Mouse (Mus musculus) urinary bladder, postnatal 14 days (tissue): ENCODE measurements around the gene Slc5a5.

Source experiments
- DNase-seq: peaks from one replicate; pipeline ENCODE4 v3.0.0; 2021; ENCODE audit warnings: low spot score

Gene Slc5a5

DNA sequence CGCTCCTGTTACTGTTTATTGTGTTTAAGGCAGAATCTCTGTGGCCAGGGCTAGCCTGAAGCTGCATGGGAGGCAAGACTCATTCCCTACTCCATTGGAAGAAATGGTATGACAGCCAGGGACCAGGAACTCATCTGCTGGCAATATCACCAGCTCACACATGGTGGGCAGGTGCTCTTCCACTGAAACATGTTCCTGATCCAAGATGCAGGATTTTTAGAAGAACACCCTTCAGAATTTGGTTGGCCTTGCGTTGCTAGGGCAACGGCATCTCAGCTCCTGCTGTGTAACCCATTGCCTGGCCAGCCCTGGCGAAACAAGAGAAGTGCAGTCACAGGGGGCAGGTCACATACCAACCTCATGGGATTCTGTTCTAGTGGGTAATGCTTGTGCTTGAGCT is 13.1 kb downstream of the Slc5a5 start:
- no peak for DNase-seq

DNA sequence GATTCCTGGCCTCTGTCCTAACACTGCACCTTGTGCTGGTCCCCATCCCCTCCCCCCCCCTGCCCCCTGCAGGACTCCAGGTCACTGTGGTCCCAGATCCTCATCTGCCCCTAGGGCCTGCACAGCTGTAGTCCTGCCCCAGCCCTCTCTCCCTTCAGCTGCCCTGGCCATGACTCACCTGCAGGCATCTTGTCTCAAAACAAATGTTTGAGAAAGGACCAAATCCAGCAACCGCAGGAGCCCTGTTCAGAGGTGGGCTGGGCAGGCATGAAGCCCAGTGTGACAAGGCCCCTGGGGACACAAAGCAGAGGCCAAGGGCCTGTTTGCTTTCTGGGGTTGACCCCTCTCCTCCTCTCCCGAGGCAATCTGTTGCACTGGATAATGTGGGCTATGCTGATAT is 14.4 kb downstream of the Slc5a5 start:
- DNase-seq, result no peak

DNA sequence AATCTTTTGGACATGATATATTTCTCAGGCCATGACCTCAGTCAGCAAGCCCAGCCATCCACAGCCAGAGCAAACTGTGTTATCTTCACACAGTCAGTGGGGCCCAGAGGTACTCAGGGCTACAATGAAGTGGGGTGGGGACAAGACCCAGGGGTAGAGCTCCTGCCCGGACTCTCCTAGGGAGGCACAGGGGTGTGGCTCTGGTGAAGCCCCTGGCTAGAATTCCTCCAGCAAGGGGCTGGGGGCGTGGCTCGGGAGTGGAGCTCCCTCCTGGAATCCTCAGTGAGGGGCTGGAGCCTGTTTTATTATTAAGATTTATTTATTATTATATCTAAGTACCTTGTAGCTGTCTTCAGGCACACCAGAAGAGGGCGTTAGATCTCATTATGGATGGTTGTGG is 16.2 kb downstream of the Slc5a5 start:
- no peak for DNase-seq

DNA sequence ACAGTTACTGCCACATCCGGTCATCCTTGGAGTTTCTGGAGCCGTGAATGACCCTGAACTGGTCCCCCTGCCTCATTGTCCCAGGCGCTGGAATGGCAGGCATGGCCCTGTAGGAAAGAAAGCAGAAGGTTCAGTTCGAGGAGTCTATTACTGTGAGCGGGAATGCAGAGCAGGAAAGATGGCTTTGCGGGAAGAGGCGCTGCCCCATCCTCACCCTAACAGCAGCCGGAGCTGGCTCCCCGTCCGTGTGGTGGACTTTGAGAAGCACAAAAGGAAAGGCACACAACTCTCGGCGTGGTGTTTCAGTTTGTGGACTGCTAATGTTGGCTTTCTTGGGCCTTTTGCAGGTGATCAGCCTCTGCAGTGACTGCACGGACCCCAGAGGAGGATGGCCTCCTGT is 18.1 kb downstream of the Slc5a5 start:
- DNase-seq, result no peak

DNA sequence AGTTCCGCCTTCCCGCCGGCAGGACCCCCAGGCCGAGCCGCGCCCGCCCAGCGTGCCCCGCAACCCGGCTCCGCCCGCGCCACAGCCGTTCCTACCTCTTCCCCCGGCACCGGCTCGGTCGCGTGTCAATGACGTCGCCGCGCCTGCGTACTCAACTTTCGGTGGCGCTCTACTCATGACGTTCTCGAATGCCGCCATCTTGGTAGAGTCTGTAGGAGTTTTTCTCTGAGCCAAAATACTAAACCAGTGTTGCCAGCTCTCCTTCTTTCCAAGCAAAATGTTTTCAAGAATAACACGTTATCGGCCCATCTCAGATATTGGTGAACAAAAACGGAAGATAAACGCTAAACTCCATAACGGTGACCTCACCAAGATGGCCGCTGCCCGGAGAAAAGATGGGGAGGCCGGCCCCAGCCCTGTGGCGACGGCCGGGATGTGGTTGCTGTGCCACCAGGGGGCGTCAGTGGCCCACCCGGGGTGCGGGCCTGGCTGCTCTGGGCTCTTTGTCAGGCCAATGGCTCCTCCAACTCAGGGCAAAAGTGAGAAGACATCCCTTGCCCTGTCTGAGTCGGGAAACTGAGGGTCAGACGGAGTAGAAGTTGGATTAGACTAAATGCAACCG is 19.1 kb downstream of the Slc5a5 start, which contains the start of gene Ccdc124:
Gene Ccdc124 (minus strand): TSS at position 572 of the 622 bp plus-strand sequence.
- DNase-seq, result peak; percentile 96

DNA sequence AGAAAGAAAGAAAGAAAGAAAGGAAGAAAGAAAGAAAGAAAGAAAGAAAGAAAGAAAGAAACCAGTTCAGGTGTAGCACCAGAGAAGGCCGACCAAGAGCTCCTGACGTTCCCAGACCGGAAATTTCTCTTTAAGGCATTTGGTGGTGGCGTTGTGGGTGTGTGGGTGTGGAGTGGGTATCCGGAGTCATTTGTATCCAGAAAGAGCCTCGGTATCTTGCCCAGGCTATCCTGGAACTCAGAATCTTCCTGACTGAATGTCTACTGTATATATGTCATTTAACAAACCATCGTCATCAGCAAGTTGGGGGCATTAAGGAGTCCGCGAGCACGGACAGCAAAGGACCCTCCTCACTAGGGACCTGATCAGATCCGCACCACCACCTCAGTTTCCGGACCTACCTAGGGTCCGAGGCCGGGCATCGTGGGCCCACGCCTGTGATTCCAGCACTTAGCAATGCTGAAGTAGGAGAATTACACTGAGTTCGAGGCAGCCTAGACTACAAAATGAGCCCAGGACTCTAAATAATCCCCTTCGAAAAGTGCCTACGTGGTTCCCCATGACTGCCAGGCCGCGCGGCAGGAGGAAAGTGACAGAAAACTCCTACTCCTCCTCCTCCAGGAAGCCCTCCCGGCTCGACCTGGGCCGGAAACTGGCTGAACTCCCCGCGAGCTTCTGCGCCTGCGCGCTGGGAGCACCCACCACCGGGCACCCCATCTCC is 19.8 kb downstream of the Slc5a5 start:
- no peak for DNase-seq

DNA sequence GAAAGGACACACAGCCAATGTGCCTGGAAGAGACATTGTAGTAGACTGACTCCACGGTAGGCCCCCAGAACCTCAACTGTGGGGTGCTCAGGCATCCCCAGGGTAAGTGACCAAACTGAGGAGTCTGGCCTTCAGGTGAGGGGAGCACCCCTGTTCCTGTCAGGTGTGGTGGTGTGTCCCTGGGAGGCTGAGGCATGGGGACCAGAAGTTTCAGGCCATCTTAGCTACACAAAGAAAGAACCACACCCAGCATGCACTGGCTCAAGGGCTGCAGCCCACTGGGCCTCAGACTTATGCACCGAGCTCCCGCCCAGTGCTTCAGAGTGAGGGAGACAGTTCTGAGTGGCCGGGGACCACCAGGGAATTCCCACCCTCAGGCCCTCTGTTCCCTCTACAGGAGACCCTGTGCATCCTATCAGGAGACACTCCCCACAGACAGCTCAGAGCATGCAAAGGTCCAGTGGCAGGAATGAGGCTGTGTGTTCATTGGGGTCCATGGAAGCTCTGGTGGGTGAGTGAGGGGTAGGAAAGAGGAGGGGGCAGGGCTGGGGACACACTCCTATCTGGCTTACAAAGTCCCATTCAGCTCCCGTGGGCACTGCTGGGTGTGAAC is 21.3 kb downstream of the Slc5a5 start:
- DNase-seq, result no peak

DNA sequence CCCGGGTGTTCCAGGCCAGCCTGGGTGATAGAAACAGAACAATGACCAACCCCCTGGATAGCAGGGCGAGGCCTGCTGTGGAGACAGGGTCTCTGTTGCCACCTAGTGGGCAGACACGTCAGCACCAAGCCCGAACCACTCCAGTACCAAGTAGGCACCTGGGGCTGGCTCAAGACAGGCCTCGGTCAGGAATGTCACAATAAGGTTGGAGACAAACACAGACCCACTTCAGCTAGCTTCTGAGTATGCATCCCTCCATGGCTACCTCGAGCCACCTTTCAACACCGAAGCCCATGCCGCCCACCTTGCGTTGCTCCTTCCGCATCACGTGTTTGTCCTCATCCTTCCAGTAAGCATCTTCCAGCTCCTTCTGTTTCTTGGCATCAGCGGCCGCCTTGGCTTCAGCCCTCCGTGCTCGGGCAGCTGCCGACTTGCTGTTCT is 22.9 kb downstream of the Slc5a5 start:
- DNase-seq, result peak; percentile 82

DNA sequence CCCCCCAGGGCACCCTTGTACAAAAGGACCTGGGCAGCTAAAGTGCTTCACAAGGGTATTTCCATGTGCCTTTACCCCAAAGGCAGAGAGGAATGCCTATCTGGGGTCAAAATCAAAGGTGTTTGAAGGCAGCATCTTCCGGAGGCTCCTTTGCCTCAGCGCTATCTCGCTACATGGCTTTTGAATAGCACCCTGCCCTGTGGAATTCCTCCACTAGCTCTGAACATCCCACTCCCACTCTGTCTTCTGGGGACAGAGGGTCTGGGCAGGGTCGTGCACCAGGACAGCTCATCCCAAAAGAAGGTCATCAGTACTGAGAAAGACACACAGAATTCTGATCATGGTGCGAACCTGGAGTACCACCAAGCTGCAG is 23.4 kb downstream of the Slc5a5 start:
- no peak for DNase-seq

DNA sequence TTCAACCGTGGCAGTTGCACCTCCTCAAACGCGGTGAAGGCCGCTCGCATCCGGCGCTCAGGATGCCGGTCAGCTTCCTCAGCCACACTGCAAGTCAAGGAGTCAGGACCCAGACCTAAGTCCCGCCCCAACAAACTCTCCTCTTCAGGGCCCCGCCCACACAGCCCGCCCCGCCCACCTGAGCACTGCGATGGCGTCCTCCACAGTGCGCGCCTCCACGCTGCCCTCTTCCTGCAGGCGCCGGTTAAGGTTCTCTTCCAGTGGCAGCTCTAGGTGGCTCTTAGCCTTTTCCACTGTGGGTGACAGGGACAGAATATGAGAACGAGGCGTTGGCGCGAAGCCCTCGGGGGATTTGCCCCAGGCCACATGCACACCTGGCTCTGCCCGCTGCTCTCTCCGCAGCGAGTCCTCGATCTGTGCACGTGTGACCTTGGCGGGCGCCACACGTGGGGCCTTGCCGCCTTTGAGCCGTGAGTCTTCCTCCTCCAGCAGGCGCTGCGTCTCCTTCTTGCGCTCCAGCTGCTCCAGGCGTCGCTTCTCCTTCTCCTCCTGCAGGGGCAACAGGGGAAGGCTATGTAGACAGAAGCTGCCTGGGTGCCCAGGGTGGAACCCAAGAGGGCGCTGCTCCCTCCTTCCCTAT is 23.9 kb downstream of the Slc5a5 start:
- DNase-seq, result peak; percentile 57

DNA sequence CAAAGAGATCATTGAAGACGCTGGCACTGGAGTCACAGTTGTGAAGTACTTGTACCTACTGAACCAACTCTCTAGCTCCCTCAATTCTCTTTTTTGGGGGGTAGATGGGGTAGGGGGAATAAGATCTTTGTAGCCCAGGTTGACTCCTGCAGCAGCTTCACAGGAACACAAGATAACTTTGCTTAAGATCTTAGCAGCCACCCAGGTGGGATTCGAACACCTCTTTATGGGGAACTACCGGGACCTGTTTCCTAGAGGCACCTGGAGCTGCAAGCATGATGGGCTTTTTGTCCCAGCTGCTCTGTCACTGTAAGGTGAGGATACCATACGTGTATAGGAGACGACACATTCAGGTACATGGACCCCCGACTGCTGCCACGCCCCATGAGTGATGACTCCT is 26.0 kb downstream of the Slc5a5 start:
- no peak for DNase-seq

DNA sequence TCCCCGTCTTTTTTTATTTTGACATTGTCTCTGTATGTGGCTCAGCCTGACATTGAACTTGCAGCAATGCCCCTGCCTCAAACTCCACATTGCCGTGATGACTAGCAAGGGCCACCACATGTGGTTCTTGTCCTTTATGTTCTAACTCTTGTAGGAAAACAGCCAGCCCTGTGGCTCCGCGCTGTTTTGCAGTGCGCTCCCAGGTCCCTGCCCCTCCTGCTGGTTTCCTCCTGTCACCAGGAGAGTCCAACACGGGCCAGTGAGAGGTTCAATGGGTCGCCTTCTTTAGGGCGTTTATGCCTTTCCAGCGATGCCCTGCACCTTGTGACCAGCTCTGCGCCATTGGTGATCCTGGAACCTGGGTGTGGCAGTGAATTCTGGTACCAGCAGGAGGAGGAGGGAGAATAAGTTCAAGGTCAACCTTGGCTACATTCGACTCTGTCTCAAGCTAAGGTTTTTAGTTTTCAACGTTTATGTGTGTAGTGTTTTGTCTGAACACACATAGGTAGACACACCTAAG is 26.5 kb downstream of the Slc5a5 start:
- DNase-seq, result no peak

DNA sequence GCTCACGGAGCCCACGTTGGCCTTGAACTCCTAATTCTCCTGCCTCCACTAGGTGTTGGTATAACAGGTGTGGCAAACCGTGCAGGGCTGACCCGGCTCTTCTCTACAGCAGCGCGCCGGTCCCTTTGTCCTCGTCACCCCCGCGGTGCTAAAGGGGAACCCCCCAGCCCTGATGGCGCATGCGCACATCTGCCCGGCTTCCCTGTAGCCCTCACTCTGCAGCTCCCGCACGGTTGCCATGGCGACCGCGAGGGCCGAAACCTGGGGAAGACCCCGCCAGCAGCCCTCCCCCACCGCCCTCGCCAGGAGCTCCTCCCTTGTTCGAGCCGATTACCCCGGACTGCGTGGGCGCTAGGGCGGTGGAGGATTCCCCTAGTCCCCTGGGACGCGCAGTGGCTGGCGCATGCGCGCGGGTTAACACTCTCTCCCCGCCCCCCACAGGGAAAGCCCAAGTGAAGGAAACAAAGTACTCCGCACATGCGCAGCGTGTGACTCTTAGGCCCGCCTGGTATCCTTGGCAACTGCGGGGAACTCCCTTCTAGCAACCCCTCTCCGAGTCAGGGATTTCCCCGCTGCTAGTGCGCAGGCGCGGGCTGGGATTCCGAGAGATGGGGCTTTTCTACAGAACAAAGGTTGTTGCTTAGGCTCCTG is 27.1 kb downstream of the Slc5a5 start:
- DNase-seq, result peak; percentile 99

DNA sequence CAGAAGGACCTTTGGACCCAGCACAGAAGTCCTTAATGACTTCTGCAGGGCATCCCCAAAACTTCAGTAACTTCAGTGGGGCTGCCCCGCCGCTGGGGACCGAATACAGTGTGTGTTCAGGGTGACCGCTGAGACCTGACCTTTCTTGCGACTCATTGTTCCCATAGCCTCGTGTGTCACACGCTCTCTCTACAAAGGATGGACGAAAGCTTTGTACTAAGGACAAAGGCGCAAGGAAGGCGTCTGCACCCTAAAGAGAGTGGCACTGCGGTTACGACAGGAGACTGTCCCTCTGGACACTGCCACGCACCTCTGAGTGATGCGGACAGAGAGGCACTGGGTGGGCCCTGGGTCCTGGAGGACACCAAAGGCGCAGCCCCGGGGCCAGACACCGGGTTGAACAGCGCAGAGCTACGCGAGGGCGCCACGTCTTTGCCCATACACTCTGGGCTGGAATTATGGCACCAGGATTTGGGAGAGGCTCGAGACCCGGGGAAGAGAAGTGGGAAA is 27.8 kb downstream of the Slc5a5 start:
- DNase-seq, result no peak

DNA sequence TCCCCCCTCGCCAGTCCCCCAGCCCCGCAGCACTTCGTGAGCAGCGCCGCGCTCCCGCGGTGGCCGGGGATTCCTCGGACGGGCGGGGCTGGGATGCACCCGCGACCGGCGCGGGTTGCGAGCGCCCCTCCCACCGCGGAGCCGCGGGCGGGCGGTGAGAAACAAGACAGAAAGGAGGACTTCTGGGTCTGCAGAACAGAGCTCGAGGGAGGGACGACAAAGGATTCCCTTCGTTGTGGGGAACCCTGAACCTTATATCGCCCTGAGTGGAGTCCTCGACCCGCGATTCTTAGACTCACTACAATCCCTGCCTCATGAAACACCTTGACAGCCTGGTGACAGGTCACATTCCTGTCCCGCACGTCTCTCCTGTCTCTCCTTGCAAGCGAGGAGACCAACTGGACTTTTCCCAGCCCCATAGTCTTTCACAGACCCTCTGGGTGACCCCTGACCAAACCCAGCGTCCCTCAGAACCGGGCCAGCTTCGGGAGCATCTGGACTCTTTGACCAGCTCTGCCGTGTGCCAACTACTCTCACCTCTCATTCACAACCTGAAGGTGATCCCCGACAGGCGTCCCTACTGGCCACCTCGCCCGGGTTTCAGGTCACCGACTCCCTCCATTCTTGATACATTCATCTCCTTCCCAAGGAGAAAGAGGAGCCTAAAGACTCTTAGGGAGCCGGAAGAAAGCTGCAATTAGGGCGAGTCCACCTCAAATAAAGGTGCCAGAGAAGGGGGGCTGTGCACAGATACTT is 28.4 kb downstream of the Slc5a5 start:
- no peak for DNase-seq

DNA sequence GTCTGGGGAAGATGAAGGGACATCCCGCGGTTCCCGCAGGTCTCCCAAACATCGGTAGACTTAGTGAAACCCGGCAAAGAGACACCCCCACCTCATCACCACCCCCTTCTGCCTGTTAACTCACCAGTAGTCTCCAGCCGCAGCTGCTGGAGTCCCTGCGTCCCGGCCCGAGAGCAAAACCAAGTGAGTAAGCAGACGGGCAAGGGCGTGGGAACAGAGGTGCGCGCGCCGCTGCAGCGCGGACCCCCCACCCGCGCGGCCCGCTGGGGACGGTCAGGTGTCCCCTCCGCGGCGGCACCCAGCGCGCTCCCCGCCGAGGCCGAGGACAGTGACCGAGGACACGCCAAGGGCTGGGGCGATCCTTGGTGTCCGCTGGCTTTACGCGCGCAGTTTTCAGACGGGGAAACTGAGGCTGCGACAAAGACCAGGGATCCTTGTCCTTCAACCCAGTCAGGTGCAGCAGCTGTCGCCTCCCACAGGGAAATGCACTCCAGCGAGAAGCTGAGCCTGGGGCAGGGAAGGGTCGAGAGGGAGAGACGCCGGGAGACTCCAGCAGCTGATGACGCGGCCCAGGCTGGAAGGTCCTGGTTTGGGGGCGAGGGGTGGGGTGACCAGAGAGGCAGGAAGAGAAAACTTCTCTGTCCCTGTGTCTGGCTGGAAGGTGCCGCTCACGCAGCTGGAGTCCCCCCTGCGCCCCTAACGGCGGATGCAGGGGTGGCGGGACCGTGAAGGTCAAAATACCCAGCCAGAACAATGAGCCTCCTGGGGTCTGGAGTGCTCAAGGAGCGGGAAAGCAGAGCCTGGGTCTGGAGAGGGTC is 29.5 kb downstream of the Slc5a5 start, which contains the start of gene Kcnn1:
Gene Kcnn1 (minus strand): TSS at position 435 of the 818 bp plus-strand sequence.
- DNase-seq, result no peak

DNA sequence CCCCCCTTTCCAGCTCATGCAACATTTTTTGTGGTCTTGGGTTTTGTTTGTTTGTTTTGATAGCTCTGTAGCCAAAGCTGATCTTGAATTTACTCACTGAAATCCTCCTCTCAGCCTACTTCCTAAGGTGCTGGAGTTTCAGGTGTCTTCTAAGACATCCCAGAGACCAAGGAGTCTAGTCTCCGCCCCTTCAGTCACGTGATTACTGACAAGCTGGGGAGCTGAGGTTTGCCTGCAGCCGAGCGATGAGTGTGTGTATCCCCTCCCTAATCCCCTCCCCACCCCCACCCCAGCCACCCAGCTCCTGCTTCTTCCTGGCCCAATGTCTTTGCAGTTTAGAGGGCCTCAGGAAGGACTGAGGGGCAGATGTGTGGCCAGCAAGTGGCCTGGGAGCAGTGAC is 35.0 kb downstream of the Slc5a5 start:
- no peak for DNase-seq

DNA sequence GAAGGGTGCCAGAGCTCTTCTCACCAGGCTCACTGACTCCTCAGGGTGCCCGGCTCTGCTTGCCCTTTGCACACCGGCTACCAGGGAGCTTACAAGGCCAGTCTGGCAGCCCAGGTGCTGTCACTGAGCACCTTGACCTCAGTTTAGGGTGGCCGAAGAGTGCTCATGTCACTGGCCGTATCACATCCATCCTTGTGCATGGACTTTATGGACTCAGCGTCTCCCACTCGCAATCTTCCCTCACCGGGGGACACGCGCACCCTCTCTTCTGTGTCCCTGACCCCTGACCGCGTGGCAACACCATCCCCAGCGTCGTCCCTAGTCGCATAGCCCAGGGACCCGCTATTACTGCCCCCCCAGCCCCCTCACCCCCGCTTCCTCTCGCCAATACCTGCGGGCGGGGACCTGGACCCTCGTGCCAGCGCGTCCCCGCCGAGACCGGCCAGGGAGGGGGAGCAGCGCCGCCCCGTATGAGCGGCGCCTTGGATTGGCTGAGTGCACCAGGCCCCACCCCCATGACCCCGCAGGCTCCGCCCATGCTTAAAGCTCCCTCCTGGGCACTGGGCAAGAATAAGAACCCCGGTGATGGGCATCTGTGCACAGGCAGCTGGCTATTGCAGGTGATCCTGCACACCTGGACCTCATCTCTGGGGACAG is 35.9 kb downstream of the Slc5a5 start:
- DNase-seq, result peak; percentile 70

DNA sequence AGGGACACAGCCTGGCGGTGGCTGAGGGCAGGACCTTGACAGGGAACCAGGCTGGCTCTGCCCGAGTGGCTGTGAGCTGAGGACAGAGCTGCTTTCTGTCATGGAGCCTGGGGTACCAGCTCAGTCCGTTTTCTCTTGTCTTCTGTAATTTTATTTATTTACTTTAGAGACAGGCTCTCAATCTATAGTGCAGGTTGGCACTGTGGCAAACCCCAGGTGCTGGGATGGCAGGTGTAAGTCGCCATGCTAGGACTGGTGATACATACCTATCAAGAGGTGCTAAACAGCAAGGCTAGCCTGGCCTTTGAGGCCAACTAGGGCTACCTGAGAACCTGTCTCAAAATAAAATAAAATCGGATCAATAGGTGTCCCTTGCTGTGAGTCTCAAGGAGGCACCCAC is 36.5 kb downstream of the Slc5a5 start:
- DNase-seq, result no peak

DNA sequence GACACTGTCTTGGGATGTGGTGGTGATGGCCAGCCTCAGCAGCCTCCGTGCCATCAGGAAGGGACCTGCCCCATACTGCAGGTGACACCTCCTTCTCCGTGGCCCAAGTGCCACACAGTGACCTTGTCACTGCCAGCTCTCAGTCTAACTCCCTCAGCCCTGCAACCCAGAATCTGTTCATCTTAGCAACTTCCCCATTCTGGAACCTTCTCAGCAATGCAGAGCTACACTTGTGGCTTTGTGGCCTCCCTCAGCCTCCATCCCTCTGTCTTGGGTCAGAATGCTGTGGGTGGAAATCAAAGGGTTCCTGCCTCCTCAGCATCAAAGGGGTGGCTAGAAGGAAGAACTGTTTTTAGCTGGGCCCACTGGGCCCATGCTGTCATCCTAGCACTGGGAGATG is 38.7 kb downstream of the Slc5a5 start:
- no peak for DNase-seq
